Mouse (Mus musculus) left cerebral cortex, adult 9 months (tissue): ENCODE results near the gene Ephb1.

Source experiments
- DNase-seq, 2 experiments: peaks; one replicate each; pipeline ENCODE4 v3.0.0; 2022; ENCODE audit warnings: low spot score in 2 of 2

The Ephb1 gene

GRCm38 (mm10) chr9:102069151-102069882, 285.2 kb downstream of the Ephb1 start:
- no peak for DNase-seq

GRCm38 (mm10) chr9:102066601-102067000, 287.9 kb downstream of the Ephb1 start:
- no peak for DNase-seq

GRCm38 (mm10) chr9:102045886-102046285, 308.6 kb downstream of the Ephb1 start:
- DNase-seq: no peak

GRCm38 (mm10) chr9:102045111-102045861, 309.2 kb downstream of the Ephb1 start:
- no peak for DNase-seq

- DNase-seq: no peak
These were observed 315.3 kb downstream of the Ephb1 start for GRCm38 (mm10) chr9:102039011-102039733.

GRCm38 (mm10) chr9:102036132-102036531, 318.4 kb downstream of the Ephb1 start:
- no peak for DNase-seq

GRCm38 (mm10) chr9:102033231-102033630, 321.3 kb downstream of the Ephb1 start:
- no peak for DNase-seq

GRCm38 (mm10) chr9:102032376-102032775, 322.1 kb downstream of the Ephb1 start:
- no peak for DNase-seq

GRCm38 (mm10) chr9:102029661-102030060, 324.8 kb downstream of the Ephb1 start:
- no peak for DNase-seq

GRCm38 (mm10) chr9:102026136-102026535, 328.4 kb downstream of the Ephb1 start:
- DNase-seq: no peak

- no peak for DNase-seq
These were observed 329.4 kb downstream of the Ephb1 start for GRCm38 (mm10) chr9:102025141-102025540.

GRCm38 (mm10) chr9:102015516-102015915, 339.0 kb downstream of the Ephb1 start:
- no peak for DNase-seq

- no peak for DNase-seq
These were observed 346.8 kb downstream of the Ephb1 start for GRCm38 (mm10) chr9:102007706-102008105.

GRCm38 (mm10) chr9:102006539-102006938, 348.0 kb downstream of the Ephb1 start:
- DNase-seq: peak in 1 of 2 experiments; percentile 11

GRCm38 (mm10) chr9:102002920-102003319, 351.6 kb downstream of the Ephb1 start:
- DNase-seq: no peak

GRCm38 (mm10) chr9:102002186-102002585, 352.3 kb downstream of the Ephb1 start:
- no peak for DNase-seq

- DNase-seq: no peak
These were observed 352.8 kb downstream of the Ephb1 start for GRCm38 (mm10) chr9:102001633-102002165.

- no peak for DNase-seq
These were observed 354.8 kb downstream of the Ephb1 start for GRCm38 (mm10) chr9:101999690-102000089.

GRCm38 (mm10) chr9:101996771-101997500, 357.6 kb downstream of the Ephb1 start:
- DNase-seq: no peak

GRCm38 (mm10) chr9:101996183-101996582, 358.3 kb downstream of the Ephb1 start:
- DNase-seq: no peak

- no peak for DNase-seq
These were observed 358.9 kb downstream of the Ephb1 start for GRCm38 (mm10) chr9:101995423-101996156.
